Mouse (Mus musculus) heart, embryonic 12.5 days (tissue): ENCODE results near the gene Elk3. TPM values are rescaled to one million over a fixed set of nuclear protein-coding genes. Genes with fewer than 3 reads are reported as not detected.
A peak's percentile ranks its signal among the peaks of the same experiment; 100 is the strongest.

Experiments
- ATAC-seq: fragments of 200-750 bp; cut with Nextera tagmentation; 2 replicates; pipeline ENCODE4 v1.8.0; 2017; ENCODE audit warnings: moderate TSS enrichment, moderate library complexity; ENCODE audit not compliant: insufficient number of reproducible peaks, low FRiP score
- H3K27ac ChIP-seq: fragments of 300-500 bp; sonication (generic); 2 replicates; pipeline ENCODE4 v1.5.1; 2016; ENCODE audit warnings: mild to moderate bottlenecking, moderate library complexity; ENCODE audit not compliant: poor library complexity, severe bottlenecking
- H3K27me3 ChIP-seq: fragments of 300-500 bp; sonication (generic); replicated peaks from 2 replicates; pipeline ENCODE4 v1.6.1; 2016; ENCODE audit warnings: mild to moderate bottlenecking, moderate library complexity
- H3K36me3 ChIP-seq: fragments of 300-500 bp; sonication (generic); 2 replicates; pipeline ENCODE4 v1.6.1; 2016; ENCODE audit warnings: mild to moderate bottlenecking, moderate library complexity
- H3K4me1 ChIP-seq: fragments of 300-500 bp; sonication (generic); replicated peaks from 2 replicates; pipeline ENCODE4 v1.6.1; 2016; ENCODE audit warnings: mild to moderate bottlenecking
- H3K4me2 ChIP-seq: fragments of 300-500 bp; sonication (generic); 2 replicates; pipeline ENCODE4 v1.6.1; 2016; ENCODE audit warnings: mild to moderate bottlenecking, moderate library complexity
- H3K4me3 ChIP-seq: fragments of 300-500 bp; sonication (generic); 2 replicates; pipeline ENCODE4 v1.5.1; 2016; ENCODE audit warnings: mild to moderate bottlenecking
- H3K9ac ChIP-seq: fragments of 300-500 bp; sonication (generic); 2 replicates; pipeline ENCODE4 v1.6.1; 2016; ENCODE audit warnings: mild to moderate bottlenecking, moderate library complexity
- H3K9me3 ChIP-seq: fragments of 300-500 bp; sonication (generic); replicated peaks from 2 replicates; pipeline ENCODE4 v1.6.1; 2016; ENCODE audit warnings: mild to moderate bottlenecking, moderate library complexity
- WGBS: fragments of 180-500 bp; shearing (Covaris S2); methylation state at CpG from one replicate; pipeline ENCODE4 v1.1.7; 2016; 5-methylcytosine and 5-hydroxymethylcytosine counted together
- polyA plus RNA-seq: library from polyadenylated mRNA; unstranded; fragments of >200 nt; fragmentation: Nextera tagmentation; extraction: Ambion mirVana; gene quantifications from 2 replicates; pipeline ENCODE4 v1.2.1, GENCODE M21; 2016

The Elk3 gene
- polyA plus RNA-seq, 1 experiment from 2014 or later, result 36.8 TPM

- H3K4me2 ChIP-seq, result no peak overlapping the region
- H3K4me1 ChIP-seq, result peaks cover 25% of the 10 kb centered on the region
- H3K27ac ChIP-seq, result no peak overlapping the region
- H3K4me3 ChIP-seq, result no peak overlapping the region
- ATAC-seq, result no peak
- WGBS, result 86% methylated on average over 4 of the region's 4 CpGs
- H3K9ac ChIP-seq, result no peak overlapping the region
- H3K9me3 ChIP-seq, result no peaks in the 10 kb centered on the region
- H3K36me3 ChIP-seq, result no peaks in the 10 kb centered on the region
- no peaks in the 10 kb centered on the region for H3K27me3 ChIP-seq
These were observed 20.6 kb upstream of the Elk3 start for GRCm38 (mm10) chr10:93331543-93331942.

GRCm38 (mm10) chr10:93328321-93328720 lies 17.4 kb upstream of the Elk3 start:
- no peak for ATAC-seq
- no peaks in the 10 kb centered on the region for H3K9me3 ChIP-seq
- H3K4me1 ChIP-seq, result peaks cover 26% of the 10 kb centered on the region
- H3K27ac ChIP-seq, result no peak overlapping the region
- H3K36me3 ChIP-seq, result no peaks in the 10 kb centered on the region
- H3K9ac ChIP-seq, result no peak overlapping the region
- 81% methylated on average over 5 of the region's 5 CpGs for WGBS
- H3K4me2 ChIP-seq, result no peak overlapping the region
- H3K27me3 ChIP-seq, result no peaks in the 10 kb centered on the region
- H3K4me3 ChIP-seq, result no peak overlapping the region

- Histone ChIP-seq H3K4me1 (peaks cover 22% of the 10 kb centered on the region), H3K9me3 (no peaks in the 10 kb centered on the region), H3K4me3 (no peak overlapping the region), H3K27ac (no peak overlapping the region), H3K27me3 (no peaks in the 10 kb centered on the region), H3K9ac (no peak overlapping the region), H3K4me2 (no peak overlapping the region), H3K36me3 (no peaks in the 10 kb centered on the region)
- no peak for ATAC-seq
- WGBS, result 75% methylated on average over 6 of the region's 6 CpGs
These were observed 16.3 kb upstream of the Elk3 start for GRCm38 (mm10) chr10:93327187-93327586.

GRCm38 (mm10) chr10:93326741-93327100 lies 15.8 kb upstream of the Elk3 start:
- Histone ChIP-seq H3K36me3 (no peaks in the 10 kb centered on the region), H3K4me2 (no peak overlapping the region), H3K27ac (peak overlapping the region; percentile 21), H3K9ac (no peak overlapping the region), H3K4me3 (no peak overlapping the region), H3K9me3 (no peaks in the 10 kb centered on the region), H3K27me3 (no peaks in the 10 kb centered on the region), H3K4me1 (peaks cover 19% of the 10 kb centered on the region)
- 77% methylated on average over 8 of the region's 8 CpGs for WGBS
- 0 out of 2 replicates have a peak, but pooled peaks have one; percentile 14 for ATAC-seq

GRCm38 (mm10) chr10:93325804-93326740 lies 15.1 kb upstream of the Elk3 start:
- H3K9me3 ChIP-seq, result no peaks in the 10 kb centered on the region
- no peaks in the 10 kb centered on the region for H3K36me3 ChIP-seq
- peak; percentile 87; the same call in 1 of the 2 replicates for ATAC-seq
- H3K4me1 ChIP-seq, result peaks cover 19% of the 10 kb centered on the region
- WGBS, result 52% methylated on average over 12 of the region's 12 CpGs
- 0 out of 2 replicates have a peak overlapping the region, but pooled peaks have one; percentile 14 for H3K4me2 ChIP-seq
- H3K27ac ChIP-seq, result peak overlapping the region; percentile 76
- H3K27me3 ChIP-seq, result no peaks in the 10 kb centered on the region
- no peak overlapping the region for H3K9ac ChIP-seq
- no peak overlapping the region for H3K4me3 ChIP-seq

GRCm38 (mm10) chr10:93325369-93325768 lies 14.4 kb upstream of the Elk3 start:
- Histone ChIP-seq H3K4me3 (no peak overlapping the region), H3K27me3 (no peaks in the 10 kb centered on the region), H3K9ac (no peak overlapping the region), H3K36me3 (no peaks in the 10 kb centered on the region), H3K4me2 (no peak overlapping the region), H3K4me1 (peaks cover 19% of the 10 kb centered on the region), H3K27ac (peak overlapping the region; percentile 76), H3K9me3 (no peaks in the 10 kb centered on the region)
- 58% methylated on average over 3 of the region's 3 CpGs for WGBS
- no peak; the same call in 1 of the 2 replicates for ATAC-seq

- H3K9me3 ChIP-seq, result no peaks in the 10 kb centered on the region
- H3K36me3 ChIP-seq, result no peaks in the 10 kb centered on the region
- H3K4me3 ChIP-seq, result no peak overlapping the region
- H3K4me1 ChIP-seq, result peaks cover 19% of the 10 kb centered on the region
- H3K4me2 ChIP-seq, result no peak overlapping the region
- H3K27me3 ChIP-seq, result no peaks in the 10 kb centered on the region
- ATAC-seq, result no peak
- 93% methylated on average over 2 of the region's 2 CpGs for WGBS
- no peak overlapping the region for H3K27ac ChIP-seq
- H3K9ac ChIP-seq, result no peak overlapping the region
These were observed 13.5 kb upstream of the Elk3 start for GRCm38 (mm10) chr10:93324438-93324837.

GRCm38 (mm10) chr10:93323659-93324058 lies 12.7 kb upstream of the Elk3 start:
- WGBS, result 91% methylated on average over 2 of the region's 2 CpGs
- no peak for ATAC-seq

GRCm38 (mm10) chr10:93321763-93322162 lies 10.8 kb upstream of the Elk3 start:
- Histone ChIP-seq H3K9me3 (no peaks in the 10 kb centered on the region), H3K9ac (no peak overlapping the region), H3K36me3 (no peaks in the 10 kb centered on the region), H3K27me3 (no peaks in the 10 kb centered on the region), H3K4me1 (peaks cover 16% of the 10 kb centered on the region), H3K4me2 (no peak overlapping the region), H3K27ac (no peak overlapping the region), H3K4me3 (no peak overlapping the region)
- ATAC-seq, result no peak

More at GRCm38 (mm10) chr10:93323659-93324058, 12.7 kb upstream of the Elk3 start:
- no peaks in the 10 kb centered on the region for H3K9me3 ChIP-seq
- H3K4me1 ChIP-seq, result peaks cover 19% of the 10 kb centered on the region
- H3K4me2 ChIP-seq, result no peak overlapping the region
- H3K36me3 ChIP-seq, result no peaks in the 10 kb centered on the region
- H3K9ac ChIP-seq, result no peak overlapping the region
- no peak overlapping the region for H3K27ac ChIP-seq
- no peaks in the 10 kb centered on the region for H3K27me3 ChIP-seq
- H3K4me3 ChIP-seq, result no peak overlapping the region

- WGBS, result 80% methylated on average over 4 of the region's 4 CpGs
- H3K27me3 ChIP-seq, result no peaks in the 10 kb centered on the region
- no peak for ATAC-seq
- no peaks in the 10 kb centered on the region for H3K36me3 ChIP-seq
- H3K4me3 ChIP-seq, result no peak overlapping the region
- H3K27ac ChIP-seq, result no peak overlapping the region
- H3K9ac ChIP-seq, result no peak overlapping the region
- H3K9me3 ChIP-seq, result no peaks in the 10 kb centered on the region
- H3K4me2 ChIP-seq, result no peak overlapping the region
- H3K4me1 ChIP-seq, result 0 out of 2 replicates have a peak, but pooled peaks cover 3% of the 10 kb centered on the region
These were observed 9.2 kb upstream of the Elk3 start for GRCm38 (mm10) chr10:93320148-93320547.

- Histone ChIP-seq H3K4me1 (no peaks in the 10 kb centered on the region), H3K4me3 (no peak overlapping the region), H3K27me3 (no peaks in the 10 kb centered on the region), H3K9ac (no peak overlapping the region), H3K4me2 (no peak overlapping the region), H3K9me3 (no peaks in the 10 kb centered on the region), H3K36me3 (no peaks in the 10 kb centered on the region), H3K27ac (no peak overlapping the region)
- ATAC-seq, result no peak
- WGBS, result 62% methylated on average over 7 of the region's 7 CpGs
These were observed 8.7 kb upstream of the Elk3 start for GRCm38 (mm10) chr10:93319526-93320063.
